Mouse (Mus musculus): ENCODE data around the gene Cnn1.

DNA sequence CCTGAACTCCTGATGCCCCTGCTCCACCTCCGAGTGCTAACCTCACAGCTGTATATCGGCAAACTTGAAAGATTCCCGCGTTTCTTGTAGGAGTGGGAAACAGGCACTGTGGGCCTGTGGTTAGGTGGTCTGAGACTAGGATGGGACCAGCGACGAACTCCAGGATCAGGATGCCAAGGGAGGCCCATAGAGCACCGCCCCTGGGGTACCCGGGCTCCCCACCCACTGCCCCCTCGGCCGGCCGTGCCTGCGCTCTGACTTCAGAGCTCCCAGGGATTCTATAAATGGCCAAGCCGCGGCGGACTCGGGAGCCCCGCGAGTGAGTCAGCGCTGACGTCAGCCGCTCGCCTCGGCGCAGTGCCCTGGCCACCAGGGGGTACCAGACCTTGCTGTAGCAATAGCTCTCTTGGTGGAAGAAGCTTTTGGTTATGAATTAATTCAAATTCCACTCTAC lies 3.1 kb upstream of the Cnn1 start:
- no peak for TF ChIP-seq POLR2A (IDR thresholded peaks at IDR 0.05; ENCODE audit: insufficient read depth, low read length)
- TF ChIP-seq CTCF (IDR thresholded peaks at IDR 0.05; ENCODE audit: low read depth, low read length) = peak; percentile 53

Data from ES-Bruce4 (cell line).